Comparison of ENCODE assay signal across 17 mouse cellular contexts in the genomic region with DNA sequence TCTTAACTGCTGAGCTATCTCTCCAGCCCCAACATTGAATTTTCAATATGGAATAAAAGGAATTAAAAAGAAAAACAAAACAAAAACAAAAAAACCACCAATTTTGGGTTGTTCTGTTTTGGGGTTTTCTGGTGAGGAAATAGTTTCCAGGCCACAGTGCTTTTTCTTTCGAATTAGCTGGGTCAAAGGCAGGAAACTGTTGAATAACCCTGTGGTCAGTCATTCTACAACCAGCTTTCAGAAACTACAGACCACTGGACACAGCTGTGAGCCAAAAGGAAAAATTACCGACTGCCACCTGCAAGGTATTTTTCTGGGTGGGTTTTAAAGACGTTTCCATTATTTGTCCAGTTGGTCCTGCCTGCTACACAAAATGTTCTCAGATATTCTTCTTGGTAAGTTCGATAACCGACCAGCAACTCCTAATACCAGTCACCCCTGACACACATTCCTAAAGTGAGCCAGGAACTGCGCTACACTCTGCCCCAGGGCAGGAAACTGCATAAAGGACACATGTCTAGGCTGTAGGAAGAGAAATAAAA. TPM values are rescaled to one million over a fixed set of nuclear protein-coding genes. Genes with fewer than 3 reads are reported as not detected.
DNase-seq lines count a peak whose midpoint lies in the region; ATAC-seq and TF ChIP-seq lines count a peak whose summit lies in the region.
"Had no signal": no experiment of that assay in that cellular context is flagged by ENCODE, and none has a peak within 500 bp of the region (broad histone marks: within the 10 kb centered on the region; RNA-seq: fewer than 3 reads in every experiment).

No protein-coding gene starts in this region.

- peaks cover 34% of the 10 kb centered on the region for H3K36me3 ChIP-seq in heart, embryonic 13.5 days
- H3K36me3 ChIP-seq in kidney, postnatal 0 days (ENCODE audit: insufficient read depth, low read length): 0 out of 2 replicates have a peak, but pooled peaks cover 3% of the 10 kb centered on the region
- H3K36me3 ChIP-seq: forebrain, embryonic 15.5 days had no signal

- H3K9me3 ChIP-seq in heart, embryonic 13.5 days: no peaks in the 10 kb centered on the region
- H3K9me3 ChIP-seq in kidney, postnatal 0 days (replicated peaks; ENCODE audit: low read length): no peaks in the 10 kb centered on the region
- H3K9me3 ChIP-seq: forebrain, embryonic 15.5 days; limb, embryonic 13.5 days; midbrain, embryonic 10.5 days had no signal

- H3K4me2 ChIP-seq in heart, embryonic 13.5 days: no peak overlapping the region
- H3K4me2 ChIP-seq in kidney, postnatal 0 days (ENCODE audit: low read length): no peak overlapping the region
- H3K4me2 ChIP-seq: forebrain, embryonic 15.5 days; hindbrain, embryonic 14.5 days; limb, embryonic 13.5 days had no signal

- peak overlapping the region; percentile 71 for H3K27ac ChIP-seq in heart, embryonic 13.5 days (replicated peaks)
- peak overlapping the region; percentile 54; the same call in 1 of the 2 replicates for H3K27ac ChIP-seq in kidney, postnatal 0 days
- H3K27ac ChIP-seq: forebrain, embryonic 15.5 days; hindbrain, embryonic 14.5 days; limb, embryonic 13.5 days; midbrain, embryonic 10.5 days had no signal

- H3K27me3 ChIP-seq in heart, embryonic 13.5 days (replicated peaks): no peaks in the 10 kb centered on the region
- no peaks in the 10 kb centered on the region for H3K27me3 ChIP-seq in kidney, postnatal 0 days (ENCODE audit: insufficient read depth, low read length)
- H3K27me3 ChIP-seq: forebrain, embryonic 15.5 days; limb, embryonic 13.5 days; Patski had no signal

- no peak for TF ChIP-seq CTCF in kidney, postnatal 0 days (IDR thresholded peaks at IDR 0.05; ENCODE audit: low read depth)

- no peak for DNase-seq in heart, adult 9 months (ENCODE audit: low spot score in 2 of 2)
- DNase-seq in kidney, postnatal 0 days (ENCODE audit: low spot score): no peak
- no peak for DNase-seq in kidney, postnatal 10 days
- DNase-seq in adipocyte (ENCODE audit: low spot score): peak; percentile 69
- no peak for DNase-seq in lung, postnatal 4 days
- DNase-seq: cerebellum, adult 18-20 months; gastrocnemius, postnatal 14 days; kidney, postnatal 36 days; thymus, adult 2 months had no signal

- H3K4me3 ChIP-seq in heart, embryonic 13.5 days: no peak overlapping the region
- H3K4me3 ChIP-seq in kidney, postnatal 0 days (replicated peaks; ENCODE audit: low read depth, low read length): no peak overlapping the region
- H3K4me3 ChIP-seq: forebrain, embryonic 15.5 days; limb, embryonic 13.5 days; midbrain, embryonic 10.5 days had no signal

- 74% methylated on average over 6 of the region's 6 CpGs for WGBS in heart, embryonic 13.5 days
- WGBS in kidney, postnatal 0 days: 43% methylated on average over 6 of the region's 6 CpGs

- no peak for ATAC-seq in heart, embryonic 13.5 days (ENCODE audit: extremely low read depth, insufficient number of reproducible peaks, low FRiP score, low TSS enrichment)
- no peak for ATAC-seq in kidney, postnatal 0 days (replicated peaks; ENCODE audit: low FRiP score, low read depth)
- peak; percentile 32 for ATAC-seq in megakaryocyte progenitor cell, adult 5-6 weeks (replicated peaks; ENCODE audit: poor library complexity)
- ATAC-seq: forebrain, embryonic 15.5 days; Patski had no signal

- H3K4me1 ChIP-seq in heart, embryonic 13.5 days: peaks cover 65% of the 10 kb centered on the region
- peaks cover 29% of the 10 kb centered on the region for H3K4me1 ChIP-seq in kidney, postnatal 0 days (replicated peaks; ENCODE audit: insufficient read depth, low read length)

- H3K9ac ChIP-seq in heart, embryonic 13.5 days: no peak overlapping the region
- no peak overlapping the region for H3K9ac ChIP-seq in kidney, postnatal 0 days (ENCODE audit: low read depth, low read length)
- H3K9ac ChIP-seq: forebrain, embryonic 15.5 days; hindbrain, embryonic 14.5 days; limb, embryonic 13.5 days had no signal

RNA-seq across cellular contexts. Expression of a gene that starts 44.8 kb away (rescaled TPM):
- polyA plus RNA-seq in heart, embryonic 13.5 days (2015; fragmentation: Nextera tagmentation; extraction: Ambion mirVana): 1.6 TPM in 2 replicates
- 2.3 and 2.9 TPM in 2 replicates for polyA plus RNA-seq in kidney, postnatal 0 days (2015; fragmentation: Nextera tagmentation; extraction: Ambion mirVana)
- total RNA-seq in megakaryocyte progenitor cell, adult 5-6 weeks (2015): 2.9 and 3.0 TPM in 2 replicates
- total RNA-seq in megakaryocyte progenitor cell, adult 5-6 weeks (2017): 1.6 and 1.7 TPM in 2 replicates
- total RNA-seq: neutrophil, adult 5-6 weeks had no signal
